Mouse (Mus musculus) liver, embryonic 11.5 days (tissue): ENCODE measurements at regions not wholly inside any gene's neighbourhood (a gene's known extent, or its start where the extent isn't known, plus 50 kb on each side); places are given as distances from the start of the nearest gene placed in this dataset.

Experiments used
- ATAC-seq: fragments of 200-750 bp; cut with Nextera tagmentation; replicated peaks from 2 replicates; pipeline ENCODE4 v1.8.0; 2017; ENCODE audit warnings: moderate number of reproducible peaks, mild to moderate bottlenecking, moderate TSS enrichment, moderate library complexity; ENCODE audit not compliant: low FRiP score
- DNase-seq: peaks from one replicate; pipeline ENCODE4 v3.0.0-alpha.2; 2017; ENCODE audit warnings: low spot score
- H3K27ac ChIP-seq: fragments of 300-500 bp; sonication (generic); 2 replicates; pipeline ENCODE4 v1.5.1; 2014; ENCODE audit warnings: mild to moderate bottlenecking, low read depth, low read length, control low read depth
- H3K27me3 ChIP-seq: fragments of 300-500 bp; sonication (generic); replicated peaks from 2 replicates; pipeline ENCODE4 v1.6.1; 2014; ENCODE audit warnings: low read length, mixed read lengths; ENCODE audit not compliant: control insufficient read depth, insufficient read depth
- H3K36me3 ChIP-seq: fragments of 300-500 bp; sonication (generic); 2 replicates; pipeline ENCODE4 v1.6.1; 2014; ENCODE audit warnings: mild to moderate bottlenecking, low read length, moderate library complexity, mixed read lengths; ENCODE audit not compliant: control insufficient read depth, insufficient read depth
- H3K4me1 ChIP-seq: fragments of 300-500 bp; sonication (generic); replicated peaks from 2 replicates; pipeline ENCODE4 v1.6.1; 2014; ENCODE audit warnings: low read length, mixed read lengths; ENCODE audit not compliant: control insufficient read depth, insufficient read depth
- H3K4me2 ChIP-seq: fragments of 300-500 bp; sonication (generic); 2 replicates; pipeline ENCODE4 v1.6.1; 2014; ENCODE audit warnings: mild to moderate bottlenecking, control low read depth, moderate library complexity
- H3K4me3 ChIP-seq: fragments of 300-500 bp; sonication (generic); 2 replicates; pipeline ENCODE4 v1.5.1; 2014; ENCODE audit warnings: low read depth, low read length, control low read depth
- H3K9ac ChIP-seq: fragments of 300-500 bp; sonication (generic); 2 replicates; pipeline ENCODE4 v1.6.1; 2014; ENCODE audit warnings: low read depth, low read length, control low read depth
- H3K9me3 ChIP-seq: fragments of 300-500 bp; sonication (generic); 2 replicates; pipeline ENCODE4 v1.6.1; 2016; ENCODE audit warnings: low read length, inconsistent platforms, mixed read lengths; ENCODE audit not compliant: control insufficient read depth
- WGBS: fragments of 180-500 bp; shearing (Covaris S2); extraction: QIAGEN DNeasy Blood & Tissue Kit; methylation state at CpG from one replicate; pipeline ENCODE4 v1.1.7; 2014; 5-methylcytosine and 5-hydroxymethylcytosine counted together

DNA sequence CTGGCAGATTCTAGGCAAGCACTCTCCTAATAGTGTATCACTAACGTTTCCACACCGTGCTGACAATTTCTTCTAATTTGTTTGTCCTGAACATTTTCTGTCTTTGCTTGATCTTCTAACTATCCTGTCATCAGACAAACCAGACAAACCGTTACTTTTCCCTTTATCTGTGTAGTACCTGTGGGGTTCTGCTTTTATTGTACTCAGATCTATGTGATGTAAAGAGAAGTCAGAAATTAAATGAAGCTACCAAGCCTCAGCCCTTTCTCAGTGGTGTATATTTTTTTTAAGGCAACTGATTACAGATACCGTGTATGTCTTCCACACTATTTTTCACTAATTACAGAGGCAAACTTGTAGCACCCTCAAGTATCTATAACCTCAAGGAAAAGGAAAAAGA lies 108.9 kb upstream of the Robo2 start:
- Histone ChIP-seq H3K4me3 (no peak overlapping the region), H3K27ac (no peak overlapping the region), H3K27me3 (no peaks in the 10 kb centered on the region), H3K4me2 (no peak overlapping the region), H3K9me3 (no peaks in the 10 kb centered on the region), H3K36me3 (no peaks in the 10 kb centered on the region), H3K4me1 (no peaks in the 10 kb centered on the region), H3K9ac (no peak overlapping the region)
- 69% methylated on average over 4 of the region's 4 CpGs for WGBS
- DNase-seq (no peak), ATAC-seq (no peak)

DNA sequence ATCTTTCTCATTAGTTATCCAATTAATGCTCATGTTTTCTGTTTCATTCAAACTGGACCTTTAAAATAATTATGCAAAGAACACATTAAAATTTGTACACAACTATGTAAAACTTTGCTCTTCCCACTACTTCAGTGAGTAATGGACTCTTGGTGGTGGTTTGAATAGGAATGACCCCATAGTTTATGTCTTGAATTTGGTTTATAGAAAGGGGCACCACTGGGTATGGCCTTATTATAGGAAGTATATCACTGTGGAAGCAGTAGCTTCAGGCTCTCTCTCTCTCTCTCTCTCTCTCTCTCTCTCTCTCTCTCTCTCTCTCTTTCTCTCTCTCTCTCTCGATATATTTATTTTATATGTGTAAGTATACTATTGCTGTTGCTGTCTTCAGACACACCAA lies 106.3 kb upstream of the Robo2 start:
- DNase-seq, result no peak
- no peaks in the 10 kb centered on the region for H3K4me1 ChIP-seq
- H3K4me2 ChIP-seq, result no peak overlapping the region
- H3K27ac ChIP-seq, result no peak overlapping the region
- no peak overlapping the region for H3K9ac ChIP-seq
- no peak overlapping the region for H3K4me3 ChIP-seq
- no peaks in the 10 kb centered on the region for H3K36me3 ChIP-seq
- no peaks in the 10 kb centered on the region for H3K9me3 ChIP-seq
- no peaks in the 10 kb centered on the region for H3K27me3 ChIP-seq
- WGBS, result 100% methylated on average over 1 of the region's 1 CpGs
- ATAC-seq, result no peak

GRCm38 (mm10) chr16:74517374-74517773 lies 105.7 kb upstream of the Robo2 start:
- H3K4me1 ChIP-seq, result no peaks in the 10 kb centered on the region
- no peaks in the 10 kb centered on the region for H3K27me3 ChIP-seq
- no peak overlapping the region for H3K9ac ChIP-seq
- H3K4me3 ChIP-seq, result no peak overlapping the region
- DNase-seq, result no peak
- ATAC-seq, result no peak
- no peak overlapping the region for H3K27ac ChIP-seq
- H3K4me2 ChIP-seq, result no peak overlapping the region
- 71% methylated on average over 4 of the region's 4 CpGs for WGBS
- no peaks in the 10 kb centered on the region for H3K36me3 ChIP-seq
- H3K9me3 ChIP-seq, result no peaks in the 10 kb centered on the region

DNA sequence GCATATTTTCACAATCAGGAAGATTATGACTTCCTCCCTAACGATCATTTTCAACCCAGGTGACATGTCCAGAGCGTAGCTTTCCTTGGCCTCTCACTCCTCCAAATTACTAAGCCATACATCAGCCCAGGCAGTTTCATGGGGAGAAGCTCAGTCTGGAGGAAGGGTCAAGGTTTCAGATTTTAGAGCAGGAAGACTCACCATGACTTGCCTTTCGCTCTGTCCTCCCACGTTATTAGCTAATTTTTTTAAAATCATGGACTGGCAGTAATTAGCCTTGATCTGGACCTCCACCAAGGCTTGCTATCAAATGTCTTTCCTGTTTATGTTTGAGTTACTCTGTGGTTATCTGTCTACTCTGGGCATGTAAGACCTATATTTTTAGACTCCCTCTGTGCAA lies 102.9 kb upstream of the Robo2 start:
- no peak for DNase-seq

GRCm38 (mm10) chr16:74510383-74510782 lies 98.8 kb upstream of the Robo2 start:
- H3K36me3 ChIP-seq, result no peaks in the 10 kb centered on the region
- ATAC-seq (no peak), DNase-seq (no peak)
- no peak overlapping the region for H3K27ac ChIP-seq
- H3K4me3 ChIP-seq, result no peak overlapping the region
- 21% methylated on average over 1 of the region's 1 CpGs for WGBS
- no peak overlapping the region for H3K9ac ChIP-seq
- no peaks in the 10 kb centered on the region for H3K9me3 ChIP-seq
- no peaks in the 10 kb centered on the region for H3K4me1 ChIP-seq
- H3K4me2 ChIP-seq, result no peak overlapping the region
- no peaks in the 10 kb centered on the region for H3K27me3 ChIP-seq

More for the DNA sequence above, 102.9 kb upstream of the Robo2 start:
- H3K9me3 ChIP-seq, result no peaks in the 10 kb centered on the region
- H3K27ac ChIP-seq, result no peak overlapping the region
- WGBS, result 51% methylated on average over 4 of the region's 4 CpGs
- no peaks in the 10 kb centered on the region for H3K4me1 ChIP-seq
- H3K36me3 ChIP-seq, result no peaks in the 10 kb centered on the region
- H3K27me3 ChIP-seq, result no peaks in the 10 kb centered on the region
- no peak overlapping the region for H3K9ac ChIP-seq
- H3K4me3 ChIP-seq, result no peak overlapping the region
- no peak; the same call in 1 of the 2 replicates for ATAC-seq
- no peak overlapping the region for H3K4me2 ChIP-seq

GRCm38 (mm10) chr16:74509489-74509888 lies 97.9 kb upstream of the Robo2 start:
- H3K4me1 ChIP-seq, result no peaks in the 10 kb centered on the region
- H3K9me3 ChIP-seq, result no peaks in the 10 kb centered on the region
- DNase-seq (no peak), ATAC-seq (no peak)
- no peak overlapping the region for H3K27ac ChIP-seq
- H3K9ac ChIP-seq, result no peak overlapping the region
- H3K4me3 ChIP-seq, result no peak overlapping the region
- no peaks in the 10 kb centered on the region for H3K27me3 ChIP-seq
- no peak overlapping the region for H3K4me2 ChIP-seq
- WGBS, result 68% methylated on average over 2 of the region's 2 CpGs
- no peaks in the 10 kb centered on the region for H3K36me3 ChIP-seq

DNA sequence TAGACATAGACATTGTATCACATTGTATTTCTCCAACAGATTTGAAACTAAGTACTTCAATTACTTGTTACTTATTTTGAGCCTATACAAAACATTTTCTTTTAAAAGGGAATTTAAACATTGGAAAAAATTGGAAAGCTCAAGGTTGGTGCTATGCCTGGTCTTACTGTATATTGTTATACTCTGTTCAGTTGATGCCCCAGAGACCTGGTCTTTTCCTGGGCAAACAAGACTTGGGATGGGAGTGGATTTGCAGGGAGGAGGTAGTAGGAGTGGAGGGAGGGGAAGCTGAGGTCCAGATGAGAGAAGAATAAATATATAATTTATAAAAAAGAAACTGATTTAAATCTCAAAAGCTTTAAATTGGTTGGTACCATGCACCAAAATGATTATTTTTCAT lies 95.1 kb upstream of the Robo2 start:
- no peaks in the 10 kb centered on the region for H3K27me3 ChIP-seq
- H3K36me3 ChIP-seq, result no peaks in the 10 kb centered on the region
- no peaks in the 10 kb centered on the region for H3K4me1 ChIP-seq
- H3K9ac ChIP-seq, result no peak overlapping the region
- ATAC-seq (no peak), DNase-seq (no peak)
- H3K4me2 ChIP-seq, result no peak overlapping the region
- H3K27ac ChIP-seq, result no peak overlapping the region
- no peaks in the 10 kb centered on the region for H3K9me3 ChIP-seq
- no peak overlapping the region for H3K4me3 ChIP-seq

- DNase-seq (no peak), ATAC-seq (no peak)
- Histone ChIP-seq H3K4me1 (no peaks in the 10 kb centered on the region), H3K9me3 (no peaks in the 10 kb centered on the region), H3K36me3 (no peaks in the 10 kb centered on the region), H3K27me3 (no peaks in the 10 kb centered on the region), H3K4me2 (no peak overlapping the region), H3K4me3 (no peak overlapping the region), H3K9ac (no peak overlapping the region), H3K27ac (no peak overlapping the region)
- 80% methylated on average over 6 of the region's 6 CpGs for WGBS
These were observed 94.6 kb upstream of the Robo2 start for GRCm38 (mm10) chr16:74506173-74506709.

GRCm38 (mm10) chr16:74504426-74504825 lies 92.8 kb upstream of the Robo2 start:
- no peak for DNase-seq
- 51% methylated on average over 5 of the region's 5 CpGs for WGBS
- ATAC-seq, result no peak

More at GRCm38 (mm10) chr16:74504426-74504825, 92.8 kb upstream of the Robo2 start:
- Histone ChIP-seq H3K27me3 (no peaks in the 10 kb centered on the region), H3K4me2 (no peak overlapping the region), H3K4me1 (no peaks in the 10 kb centered on the region), H3K4me3 (no peak overlapping the region), H3K9me3 (no peaks in the 10 kb centered on the region), H3K27ac (no peak overlapping the region), H3K9ac (no peak overlapping the region), H3K36me3 (no peaks in the 10 kb centered on the region)
